Mouse (Mus musculus): Measurements from ENCODE around the gene Dedd2.

DNA sequence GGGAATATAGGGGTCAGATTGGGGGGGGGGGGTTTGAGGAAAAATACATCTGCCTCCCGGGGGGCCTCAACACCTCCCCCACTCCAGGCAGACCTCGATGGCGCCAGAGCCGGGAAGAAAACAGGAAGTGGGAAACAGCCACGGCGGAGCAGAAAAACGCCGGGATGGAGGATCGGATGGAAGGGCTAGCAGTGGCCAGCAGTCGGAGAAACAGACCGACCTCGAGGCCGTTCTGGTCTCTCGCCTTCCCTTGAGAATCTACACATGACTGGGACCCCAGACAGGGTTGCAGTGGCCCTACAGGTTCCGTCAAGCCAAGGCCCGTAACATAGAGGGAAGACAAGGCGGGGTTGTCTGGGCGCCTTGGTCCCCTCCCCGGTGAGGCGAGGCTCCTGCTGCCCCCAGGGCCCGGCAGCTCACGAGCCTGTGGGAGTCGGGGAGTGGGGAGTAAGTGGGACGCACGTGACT lies 28.5 kb upstream of the Dedd2 start:
- TF ChIP-seq POLR2A (IDR thresholded peaks at IDR 0.05; ENCODE audit: low read depth, low read length) = no peak; the same call in 1 of the 2 replicates
- no peak for TF ChIP-seq CTCF (IDR thresholded peaks at IDR 0.05; ENCODE audit: borderline replicate concordance, insufficient read depth, low read length)

Measured in embryonic fibroblast, embryonic 13.5 days (primary cell).